Mouse (Mus musculus) kidney, embryonic 14.5 days (tissue): ENCODE results near the gene Ear6. TPM values are rescaled to one million over a fixed set of nuclear protein-coding genes. Genes with fewer than 3 reads are reported as not detected.

Experiments used
- ATAC-seq: fragments of 200-750 bp; cut with Nextera tagmentation; 2 replicates; pipeline ENCODE4 v1.8.0; 2017; ENCODE audit warnings: moderate number of reproducible peaks, mild to moderate bottlenecking, moderate TSS enrichment, moderate library complexity; ENCODE audit not compliant: low FRiP score, low TSS enrichment
- H3K27ac ChIP-seq: fragments of 300-500 bp; sonication (generic); 2 replicates; pipeline ENCODE4 v1.5.1; 2014; ENCODE audit warnings: low read depth, mild to moderate bottlenecking, low read length, moderate library complexity, mixed read lengths
- H3K27me3 ChIP-seq: fragments of 300-500 bp; sonication (generic); 2 replicates; pipeline ENCODE4 v1.6.1; 2014; ENCODE audit warnings: mild to moderate bottlenecking, low read length; ENCODE audit not compliant: control insufficient read depth, insufficient read depth
- H3K36me3 ChIP-seq: fragments of 300-500 bp; sonication (generic); 2 replicates; pipeline ENCODE4 v1.6.1; 2014; ENCODE audit warnings: low read length, mixed read lengths; ENCODE audit not compliant: control insufficient read depth, insufficient read depth
- H3K4me1 ChIP-seq: fragments of 300-500 bp; sonication (generic); 2 replicates; pipeline ENCODE4 v1.6.1; 2014; ENCODE audit warnings: low read length, mixed read lengths; ENCODE audit not compliant: control insufficient read depth, insufficient read depth
- H3K4me2 ChIP-seq: fragments of 300-500 bp; sonication (generic); replicated peaks from 2 replicates; pipeline ENCODE4 v1.6.1; 2014; ENCODE audit warnings: low read depth, mild to moderate bottlenecking, low read length
- H3K4me3 ChIP-seq: fragments of 300-500 bp; sonication (generic); 2 replicates; pipeline ENCODE4 v1.5.1; 2014; ENCODE audit warnings: mild to moderate bottlenecking, low read length
- H3K9ac ChIP-seq: fragments of 300-500 bp; sonication (generic); 2 replicates; pipeline ENCODE4 v1.6.1; 2014; ENCODE audit warnings: low read depth, mild to moderate bottlenecking, low read length, moderate library complexity
- H3K9me3 ChIP-seq: fragments of 300-500 bp; sonication (generic); 2 replicates; pipeline ENCODE4 v1.6.1; 2016; ENCODE audit warnings: low read length; ENCODE audit not compliant: control insufficient read depth
- WGBS: fragments of 180-500 bp; shearing (Covaris S2); extraction: QIAGEN DNeasy Blood & Tissue Kit; methylation state at CpG from one replicate; pipeline ENCODE4 v1.1.7; 2014; 5-methylcytosine and 5-hydroxymethylcytosine counted together
- polyA plus RNA-seq: library from polyadenylated mRNA; unstranded; fragments of >200 nt; fragmentation: Nextera tagmentation; extraction: Ambion mirVana; gene quantifications from 2 replicates; pipeline ENCODE4 v1.2.1, GENCODE M21; 2014

Ear6 gene
- polyA plus RNA-seq, 1 experiment from 2014 or later, result not detected

- no peaks in the 10 kb centered on the region for H3K27me3 ChIP-seq
- H3K27ac ChIP-seq, result no peak overlapping the region
- ATAC-seq, result no peak
- peaks cover 12% of the 10 kb centered on the region; the same call in 1 of the 2 replicates for H3K4me1 ChIP-seq
- H3K4me3 ChIP-seq, result no peak overlapping the region
- no peaks in the 10 kb centered on the region for H3K9me3 ChIP-seq
- no peak overlapping the region for H3K4me2 ChIP-seq
- no peak overlapping the region for H3K9ac ChIP-seq
- H3K36me3 ChIP-seq, result peaks cover 57% of the 10 kb centered on the region
- WGBS, result 91% methylated on average over 6 of the region's 6 CpGs
These were observed 36.3 kb downstream of the Ear6 start for GRCm38 (mm10) chr14:51889833-51890232.

DNA sequence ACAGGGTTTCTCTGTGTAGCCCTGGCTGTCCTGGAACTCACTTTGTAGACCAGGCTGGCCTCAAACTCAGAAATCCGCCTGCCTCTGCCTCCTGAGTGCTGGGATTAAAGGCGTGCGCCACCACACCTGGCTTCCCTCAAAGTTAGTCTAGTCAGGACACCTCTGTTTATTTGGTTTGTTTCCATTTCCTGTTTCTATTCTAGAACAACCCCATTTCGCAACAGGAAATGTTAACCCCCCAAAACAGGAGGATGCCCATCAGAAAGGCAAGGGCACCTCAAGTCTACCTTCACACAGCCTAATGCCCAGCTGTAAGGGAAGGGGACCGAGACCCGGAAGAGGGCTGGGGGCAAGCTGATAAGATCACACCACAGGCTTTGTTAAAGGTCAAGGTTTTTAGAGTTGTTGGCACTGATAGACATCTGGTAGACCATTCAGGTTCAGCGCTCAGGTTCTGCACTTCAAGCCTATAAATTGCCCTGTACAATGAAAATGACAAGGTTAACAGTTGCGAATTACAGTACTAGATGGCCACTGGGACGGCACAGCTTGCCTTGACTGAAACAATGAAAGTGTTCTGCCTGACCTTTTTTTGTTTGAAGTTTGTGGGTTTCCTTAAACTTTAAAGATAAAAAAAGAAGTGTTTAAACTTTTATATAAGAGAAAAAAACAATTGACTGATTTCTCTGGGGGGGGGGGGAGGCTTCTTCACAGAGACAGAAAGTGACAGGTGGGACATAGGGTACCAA lies 38.9 kb downstream of the Ear6 start, which contains the start of gene Slc39a2:
Gene Slc39a2 (plus strand): TSS at position 699 of the 749 bp plus-strand sequence.
- no peaks in the 10 kb centered on the region for H3K4me1 ChIP-seq
- H3K36me3 ChIP-seq, result peaks cover 45% of the 10 kb centered on the region
- H3K4me2 ChIP-seq, result no peak within 1 kb of the TSS
- H3K9ac ChIP-seq, result no peak within 1 kb of the TSS
- H3K4me3 ChIP-seq, result no peak within 1 kb of the TSS
- no peak within 1 kb of the TSS for H3K27ac ChIP-seq
- 87% methylated on average over 8 of the region's 9 CpGs for WGBS
- H3K27me3 ChIP-seq, result no peaks in the 10 kb centered on the region
- no peak for ATAC-seq
- no peaks in the 10 kb centered on the region for H3K9me3 ChIP-seq

- Histone ChIP-seq H3K36me3 (peaks cover 38% of the 10 kb centered on the region), H3K27ac (no peak overlapping the region), H3K9ac (no peak overlapping the region), H3K4me2 (no peak overlapping the region), H3K4me3 (no peak overlapping the region), H3K4me1 (no peaks in the 10 kb centered on the region), H3K27me3 (no peaks in the 10 kb centered on the region), H3K9me3 (no peaks in the 10 kb centered on the region)
- ATAC-seq, result no peak
- WGBS, result 36% methylated on average over 10 of the region's 10 CpGs
These were observed 39.7 kb downstream of the Ear6 start for GRCm38 (mm10) chr14:51893094-51893794.

- no peaks in the 10 kb centered on the region for H3K27me3 ChIP-seq
- H3K4me3 ChIP-seq, result no peak overlapping the region
- ATAC-seq, result no peak
- H3K9ac ChIP-seq, result no peak overlapping the region
- 57% methylated on average over 3 of the region's 3 CpGs for WGBS
- no peaks in the 10 kb centered on the region for H3K4me1 ChIP-seq
- no peak overlapping the region for H3K4me2 ChIP-seq
- peaks cover 32% of the 10 kb centered on the region for H3K36me3 ChIP-seq
- no peaks in the 10 kb centered on the region for H3K9me3 ChIP-seq
- no peak overlapping the region for H3K27ac ChIP-seq
These were observed 40.3 kb downstream of the Ear6 start for GRCm38 (mm10) chr14:51893809-51894208.

DNA sequence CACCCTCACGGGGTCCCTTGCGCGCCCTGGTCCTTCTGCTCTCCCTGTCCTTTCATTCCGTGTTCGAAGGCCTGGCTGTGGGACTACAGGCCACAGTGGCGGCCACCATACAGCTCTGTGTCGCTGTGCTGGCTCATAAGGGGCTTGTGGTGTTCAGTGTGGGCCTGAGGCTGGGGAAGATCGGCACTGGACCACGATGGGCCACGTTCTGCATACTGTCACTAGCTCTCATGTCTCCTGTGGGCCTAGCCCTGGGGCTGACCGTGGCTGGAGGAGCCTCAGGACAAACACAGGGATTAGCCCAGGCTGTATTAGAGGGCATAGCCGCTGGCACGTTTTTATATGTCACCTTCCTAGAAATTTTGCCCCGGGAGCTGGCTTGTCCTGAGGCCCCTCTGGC lies 41.6 kb downstream of the Ear6 start:
- no peaks in the 10 kb centered on the region for H3K9me3 ChIP-seq
- no peak overlapping the region for H3K27ac ChIP-seq
- 82% methylated on average over 14 of the region's 14 CpGs for WGBS
- no peak overlapping the region for H3K4me2 ChIP-seq
- H3K36me3 ChIP-seq, result peaks cover 19% of the 10 kb centered on the region
- no peak overlapping the region for H3K9ac ChIP-seq
- H3K27me3 ChIP-seq, result no peaks in the 10 kb centered on the region
- no peaks in the 10 kb centered on the region for H3K4me1 ChIP-seq
- no peak overlapping the region for H3K4me3 ChIP-seq
- ATAC-seq, result no peak

GRCm38 (mm10) chr14:51896019-51896418 lies 42.5 kb downstream of the Ear6 start:
- WGBS, result 84% methylated on average over 6 of the region's 6 CpGs
- no peak for ATAC-seq
- Histone ChIP-seq H3K4me3 (no peak overlapping the region), H3K36me3 (peaks cover 11% of the 10 kb centered on the region), H3K4me2 (no peak overlapping the region), H3K9ac (no peak overlapping the region), H3K27me3 (no peaks in the 10 kb centered on the region), H3K9me3 (no peaks in the 10 kb centered on the region), H3K27ac (no peak overlapping the region), H3K4me1 (no peaks in the 10 kb centered on the region)

- Histone ChIP-seq H3K9ac (no peak overlapping the region), H3K4me3 (no peak overlapping the region), H3K4me2 (no peak overlapping the region), H3K4me1 (no peaks in the 10 kb centered on the region), H3K27ac (no peak overlapping the region), H3K27me3 (no peaks in the 10 kb centered on the region), H3K36me3 (peaks cover 5% of the 10 kb centered on the region), H3K9me3 (no peaks in the 10 kb centered on the region)
- no peak for ATAC-seq
- 82% methylated on average over 8 of the region's 8 CpGs for WGBS
These were observed 43.2 kb downstream of the Ear6 start for GRCm38 (mm10) chr14:51896539-51897170.

DNA sequence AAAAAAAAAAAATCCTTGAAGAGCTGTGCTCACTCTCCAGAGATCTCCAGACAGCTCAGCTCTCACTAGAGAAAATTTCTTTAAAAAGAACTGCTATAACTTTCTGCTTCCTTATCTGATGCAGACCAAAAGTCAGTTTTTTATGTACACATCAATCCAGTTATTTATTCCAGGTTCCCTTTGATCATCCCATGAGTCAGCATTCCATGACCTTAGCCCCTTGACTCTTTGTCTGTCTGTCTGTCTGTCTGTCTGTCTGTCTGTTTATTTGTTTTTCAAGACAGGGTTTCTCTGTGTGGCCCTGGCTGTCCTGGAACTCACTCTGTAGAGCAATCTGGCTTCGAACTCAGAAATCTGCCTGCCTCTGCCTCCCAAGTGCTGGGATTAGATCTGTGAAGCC lies 45.9 kb downstream of the Ear6 start:
- WGBS, result 100% methylated on average over 1 of the region's 1 CpGs
- H3K9ac ChIP-seq, result no peak overlapping the region
- ATAC-seq, result no peak

More for the DNA sequence above, 45.9 kb downstream of the Ear6 start:
- Histone ChIP-seq H3K9me3 (no peaks in the 10 kb centered on the region), H3K36me3 (no peaks in the 10 kb centered on the region), H3K27ac (no peak overlapping the region), H3K4me2 (no peak overlapping the region), H3K4me1 (no peaks in the 10 kb centered on the region), H3K4me3 (no peak overlapping the region), H3K27me3 (no peaks in the 10 kb centered on the region)
